Mouse (Mus musculus): ENCODE results near the gene Phf13.

Gene Phf13

GRCm38 (mm10) chr4:152013036-152013813 is 17.2 kb upstream of the Phf13 start:
- DNase-seq (ENCODE audit: extremely low read depth, insufficient read length, low spot score) = no peak

- DNase-seq (ENCODE audit: extremely low read depth, insufficient read length, low spot score) = no peak
Measured at GRCm38 (mm10) chr4:152012109-152012508, 16.1 kb upstream of the Phf13 start.

- no peak for DNase-seq (ENCODE audit: extremely low read depth, insufficient read length, low spot score)
Measured at GRCm38 (mm10) chr4:152011171-152011760, 15.2 kb upstream of the Phf13 start.

GRCm38 (mm10) chr4:152010707-152011134 is 14.7 kb upstream of the Phf13 start:
- no peak for DNase-seq (ENCODE audit: extremely low read depth, insufficient read length, low spot score)

GRCm38 (mm10) chr4:152010091-152010706 is 14.1 kb upstream of the Phf13 start:
- DNase-seq (ENCODE audit: extremely low read depth, insufficient read length, low spot score) = peak; percentile 83

GRCm38 (mm10) chr4:152009076-152010051 is 13.3 kb upstream of the Phf13 start:
- peak; percentile 78 for DNase-seq (ENCODE audit: extremely low read depth, insufficient read length, low spot score)

GRCm38 (mm10) chr4:152008622-152009075 is 12.6 kb upstream of the Phf13 start, which contains the start of gene Klhl21:
TSS of gene Klhl21 (plus strand) at chr4:152008803.
- DNase-seq (ENCODE audit: extremely low read depth, insufficient read length, low spot score) = peak; percentile 89

GRCm38 (mm10) chr4:152008148-152008500 is 12.1 kb upstream of the Phf13 start:
- no peak for DNase-seq (ENCODE audit: extremely low read depth, insufficient read length, low spot score)

- peak; percentile 45 for DNase-seq (ENCODE audit: extremely low read depth, insufficient read length, low spot score)
Measured at GRCm38 (mm10) chr4:152007481-152008147, 11.6 kb upstream of the Phf13 start.

GRCm38 (mm10) chr4:152006812-152007211 is 10.8 kb upstream of the Phf13 start:
- DNase-seq (ENCODE audit: extremely low read depth, insufficient read length, low spot score) = no peak

- no peak for DNase-seq (ENCODE audit: extremely low read depth, insufficient read length, low spot score)
Measured at GRCm38 (mm10) chr4:152006137-152006536, 10.1 kb upstream of the Phf13 start.

GRCm38 (mm10) chr4:152002063-152002462 is 6.0 kb upstream of the Phf13 start:
- DNase-seq (ENCODE audit: extremely low read depth, insufficient read length, low spot score) = no peak

GRCm38 (mm10) chr4:152001335-152001734 is 5.3 kb upstream of the Phf13 start:
- no peak for DNase-seq (ENCODE audit: extremely low read depth, insufficient read length, low spot score)

- no peak for DNase-seq (ENCODE audit: extremely low read depth, insufficient read length, low spot score)
Measured at GRCm38 (mm10) chr4:152000906-152001305, 4.8 kb upstream of the Phf13 start.

GRCm38 (mm10) chr4:151999481-151999880 is 3.4 kb upstream of the Phf13 start:
- DNase-seq (ENCODE audit: extremely low read depth, insufficient read length, low spot score) = no peak

- no peak for DNase-seq (ENCODE audit: extremely low read depth, insufficient read length, low spot score)
Measured at GRCm38 (mm10) chr4:151997701-151998100, 1.6 kb upstream of the Phf13 start.

GRCm38 (mm10) chr4:151996951-151997222 is 829 bp upstream of the Phf13 start:
- no peak for DNase-seq (ENCODE audit: extremely low read depth, insufficient read length, low spot score)

- DNase-seq (ENCODE audit: extremely low read depth, insufficient read length, low spot score) = no peak
Measured at GRCm38 (mm10) chr4:151995371-151996172, 486 bp downstream of the Phf13 start.
